Mouse (Mus musculus) intestine, postnatal 0 days (tissue): ENCODE data around the gene Dand5. TPM values are rescaled to one million over a fixed set of nuclear protein-coding genes. Genes with fewer than 3 reads are reported as not detected.
A peak's percentile ranks its signal among the peaks of the same experiment; 100 is the strongest.

Source experiments
- ATAC-seq: fragments of 200-750 bp; cut with Nextera tagmentation; 2 replicates; pipeline ENCODE4 v1.8.0; 2017; ENCODE audit warnings: mild to moderate bottlenecking, moderate TSS enrichment, moderate library complexity
- H3K27ac ChIP-seq: fragments of 300-500 bp; sonication (generic); 2 replicates; pipeline ENCODE4 v1.5.1; 2014; ENCODE audit warnings: mild to moderate bottlenecking, low read depth, low read length, moderate library complexity
- H3K27me3 ChIP-seq: fragments of 300-500 bp; sonication (generic); replicated peaks from 2 replicates; pipeline ENCODE4 v1.6.1; 2014; ENCODE audit warnings: low read length, mixed read lengths; ENCODE audit not compliant: control insufficient read depth, insufficient read depth
- H3K36me3 ChIP-seq: fragments of 300-500 bp; sonication (generic); 2 replicates; pipeline ENCODE4 v1.6.1; 2014; ENCODE audit warnings: mild to moderate bottlenecking, moderate library complexity; ENCODE audit not compliant: control insufficient read depth, insufficient read depth
- H3K4me1 ChIP-seq: fragments of 300-500 bp; sonication (generic); replicated peaks from 2 replicates; pipeline ENCODE4 v1.6.1; 2014; ENCODE audit warnings: antibody characterized with exemption, low read length, mixed read lengths; ENCODE audit not compliant: control insufficient read depth, insufficient read depth
- H3K4me2 ChIP-seq: fragments of 300-500 bp; sonication (generic); replicated peaks from 2 replicates; pipeline ENCODE4 v1.6.1; 2014; ENCODE audit warnings: low read depth, mild to moderate bottlenecking, moderate library complexity
- H3K4me3 ChIP-seq: fragments of 300-500 bp; sonication (generic); 2 replicates; pipeline ENCODE4 v1.5.1; 2014; ENCODE audit warnings: low read depth, low read length
- H3K9ac ChIP-seq: fragments of 300-500 bp; sonication (generic); 2 replicates; pipeline ENCODE4 v1.6.1; 2014; ENCODE audit warnings: mild to moderate bottlenecking, low read depth, low read length
- H3K9me3 ChIP-seq: fragments of 300-500 bp; sonication (generic); 2 replicates; pipeline ENCODE4 v1.6.1; 2016; ENCODE audit warnings: mixed run types; ENCODE audit not compliant: control insufficient read depth
- CTCF ChIP-seq: sonication (generic); IDR thresholded peaks from 2 replicates; pipeline ENCODE4 v1.5.1; 2016; ENCODE audit warnings: low read depth, mild to moderate bottlenecking, control low read depth, antibody characterized with exemption, moderate library complexity
- WGBS: fragments of 180-500 bp; shearing (Covaris S2); extraction: QIAGEN DNeasy Blood & Tissue Kit; methylation state at CpG from one replicate; pipeline ENCODE4 v1.1.7; 2014; 5-methylcytosine and 5-hydroxymethylcytosine counted together
- polyA plus RNA-seq: library from polyadenylated mRNA; unstranded; fragments of >200 nt; fragmentation: Nextera tagmentation; extraction: Ambion mirVana; gene quantifications from 2 replicates; pipeline ENCODE4 v1.2.1, GENCODE M21; 2015

Gene Dand5
- polyA plus RNA-seq, 1 experiment from 2014 or later: 2.2 TPM

- peaks cover 67% of the 10 kb centered on the region for H3K27me3 ChIP-seq
- no peak overlapping the region for H3K27ac ChIP-seq
- H3K9ac ChIP-seq: no peak overlapping the region
Measured at GRCm38 (mm10) chr8:84773833-84774232, 48.8 kb downstream of the Dand5 start.

DNA sequence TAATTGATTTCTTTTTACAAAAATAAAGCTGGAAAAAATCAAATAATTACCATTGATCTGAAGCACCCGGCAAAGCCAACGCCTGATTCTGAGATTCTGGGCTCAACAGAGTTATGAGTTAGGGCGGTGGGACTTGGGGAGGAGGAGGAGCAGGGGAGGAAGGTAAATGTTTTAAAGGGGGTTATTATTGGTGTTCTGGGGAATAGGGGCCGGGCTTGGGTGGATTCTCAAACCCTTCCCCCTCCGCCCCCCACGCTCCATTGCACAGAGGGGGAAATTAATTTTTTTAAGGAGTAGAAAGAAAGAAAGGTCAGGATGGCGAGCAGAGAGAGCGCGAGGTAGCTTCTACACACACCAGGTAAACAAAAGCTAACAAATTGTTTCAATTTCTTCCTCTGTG, 49.3 kb downstream of the Dand5 start:
- Histone ChIP-seq H3K4me3 (peak overlapping the region; percentile 17), H3K27ac (no peak overlapping the region), H3K27me3 (peaks cover 62% of the 10 kb centered on the region), H3K4me1 (0 out of 2 replicates have a peak, but pooled peaks cover 8% of the 10 kb centered on the region), H3K9ac (no peak overlapping the region), H3K4me2 (peak overlapping the region; percentile 43), H3K9me3 (no peaks in the 10 kb centered on the region), H3K36me3 (no peaks in the 10 kb centered on the region; the same call in 1 of the 2 replicates)
- ATAC-seq: no peak
- 9% methylated on average over 9 of the region's 9 CpGs for WGBS
- no peak for TF ChIP-seq CTCF

More at GRCm38 (mm10) chr8:84773833-84774232, 48.8 kb downstream of the Dand5 start:
- TF ChIP-seq CTCF: no peak
- no peaks in the 10 kb centered on the region for H3K36me3 ChIP-seq
- WGBS: 3% methylated on average over 18 of the region's 19 CpGs
- H3K4me2 ChIP-seq: peak overlapping the region; percentile 43
- peak overlapping the region; percentile 17 for H3K4me3 ChIP-seq
- H3K4me1 ChIP-seq: 0 out of 2 replicates have a peak, but pooled peaks cover 8% of the 10 kb centered on the region
- no peaks in the 10 kb centered on the region for H3K9me3 ChIP-seq
- ATAC-seq: peak; percentile 54

GRCm38 (mm10) chr8:84772628-84773027, 50.0 kb downstream of the Dand5 start:
- peaks cover 55% of the 10 kb centered on the region for H3K27me3 ChIP-seq
- H3K4me1 ChIP-seq: 0 out of 2 replicates have a peak, but pooled peaks cover 8% of the 10 kb centered on the region
- H3K4me2 ChIP-seq: no peak overlapping the region
- no peak overlapping the region for H3K4me3 ChIP-seq
- H3K36me3 ChIP-seq: no peaks in the 10 kb centered on the region; the same call in 1 of the 2 replicates
- TF ChIP-seq CTCF: no peak
- ATAC-seq: no peak
- H3K9ac ChIP-seq: no peak overlapping the region
- no peaks in the 10 kb centered on the region for H3K9me3 ChIP-seq
- 16% methylated on average over 3 of the region's 3 CpGs for WGBS
- no peak overlapping the region for H3K27ac ChIP-seq

DNA sequence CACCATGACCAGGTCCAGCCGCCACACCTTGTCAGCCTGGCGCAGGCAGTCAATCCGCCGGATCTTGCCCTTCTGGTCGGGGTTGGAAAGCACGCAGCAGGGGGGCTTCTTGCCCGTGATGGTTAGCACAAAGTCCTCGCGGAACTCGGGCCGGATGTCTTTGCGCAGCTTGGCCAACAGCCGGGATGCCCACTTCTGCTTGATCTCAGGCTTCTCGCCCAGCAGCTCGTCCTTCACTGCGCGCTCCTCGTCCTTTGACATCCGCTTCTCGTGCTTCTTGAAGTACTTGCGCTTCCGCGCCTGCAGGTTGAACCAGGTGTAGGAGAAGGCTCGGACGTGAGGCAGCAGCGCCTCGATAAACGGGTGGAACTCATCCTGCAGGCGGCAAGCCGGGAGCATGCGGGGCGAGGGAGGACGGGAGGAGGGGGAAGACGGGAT, 50.7 kb downstream of the Dand5 start:
- no peak overlapping the region; the same call in 1 of the 2 replicates for H3K4me2 ChIP-seq
- no peak for TF ChIP-seq CTCF
- H3K9me3 ChIP-seq: no peaks in the 10 kb centered on the region
- no peak overlapping the region for H3K9ac ChIP-seq
- 22% methylated on average over 33 of the region's 34 CpGs for WGBS
- no peaks in the 10 kb centered on the region; the same call in 1 of the 2 replicates for H3K36me3 ChIP-seq
- ATAC-seq: no peak
- H3K27ac ChIP-seq: no peak overlapping the region
- H3K27me3 ChIP-seq: peaks cover 51% of the 10 kb centered on the region
- H3K4me1 ChIP-seq: 0 out of 2 replicates have a peak, but pooled peaks cover 8% of the 10 kb centered on the region
- no peak overlapping the region for H3K4me3 ChIP-seq

DNA sequence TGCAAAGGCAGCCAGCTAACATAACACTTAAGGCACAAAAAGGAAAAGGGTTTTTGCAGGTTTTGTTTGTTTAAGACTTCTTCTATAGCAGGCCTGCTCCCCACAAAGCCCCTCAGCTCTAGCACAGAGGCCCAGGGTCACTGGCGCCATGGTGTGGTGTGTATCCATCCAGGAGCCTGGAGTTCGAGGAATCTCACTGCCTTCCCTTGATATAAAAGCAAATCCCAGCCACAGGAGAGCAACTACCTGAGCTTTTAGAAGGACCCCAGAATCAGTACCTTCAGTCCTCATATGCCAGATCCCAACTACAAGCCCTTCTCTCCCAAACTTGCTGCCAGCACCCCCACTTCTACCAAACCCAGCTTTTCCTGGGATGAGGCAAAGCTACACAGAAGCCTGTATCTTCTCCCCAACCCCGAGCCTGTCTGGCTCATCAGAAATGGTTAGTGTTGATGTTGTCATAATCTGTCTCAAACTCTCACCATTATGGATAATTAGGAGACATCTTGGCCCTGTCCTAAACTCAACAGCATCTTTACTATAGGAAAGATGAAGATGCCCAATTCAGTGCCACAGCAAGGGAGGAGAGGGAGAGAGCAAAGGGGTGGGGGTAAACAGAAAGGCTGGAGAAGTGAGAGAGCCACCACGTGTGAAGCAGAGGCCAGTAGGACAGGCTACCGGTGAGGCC, 51.5 kb downstream of the Dand5 start:
- WGBS: 39% methylated on average over 5 of the region's 5 CpGs
- no peak overlapping the region for H3K4me2 ChIP-seq
- H3K4me3 ChIP-seq: no peak overlapping the region
- no peak for TF ChIP-seq CTCF
- H3K4me1 ChIP-seq: 0 out of 2 replicates have a peak, but pooled peaks cover 8% of the 10 kb centered on the region
- H3K36me3 ChIP-seq: no peaks in the 10 kb centered on the region; the same call in 1 of the 2 replicates
- H3K27ac ChIP-seq: no peak overlapping the region
- no peaks in the 10 kb centered on the region for H3K9me3 ChIP-seq
- no peak for ATAC-seq
- no peak overlapping the region for H3K9ac ChIP-seq
- peaks cover 45% of the 10 kb centered on the region for H3K27me3 ChIP-seq

GRCm38 (mm10) chr8:84770100-84770953, 52.3 kb downstream of the Dand5 start:
- no peak for TF ChIP-seq CTCF
- Histone ChIP-seq H3K27me3 (peaks cover 36% of the 10 kb centered on the region), H3K27ac (no peak overlapping the region), H3K9me3 (no peaks in the 10 kb centered on the region), H3K36me3 (no peaks in the 10 kb centered on the region; the same call in 1 of the 2 replicates), H3K4me2 (no peak overlapping the region), H3K4me3 (no peak overlapping the region), H3K9ac (no peak overlapping the region), H3K4me1 (0 out of 2 replicates have a peak, but pooled peaks cover 4% of the 10 kb centered on the region)
- peak; percentile 34; the same call in 1 of the 2 replicates for ATAC-seq
- 31% methylated on average over 12 of the region's 12 CpGs for WGBS
